Mouse (Mus musculus) ES-E14 (cell line): Measurements from ENCODE around the gene Odc1. TPM values are rescaled to one million over a fixed set of nuclear protein-coding genes. Genes with fewer than 3 reads are reported as not detected.
A peak's percentile ranks its signal among the peaks of the same experiment; 100 is the strongest.

Experiments used
- DNase-seq: peaks from one replicate; pipeline ENCODE4 v3.0.0-alpha.2; 2013; ENCODE audit warnings: low read depth, low spot score
- H3K27ac ChIP-seq: 2 replicates; pipeline ENCODE4 v1.5.1; 2012; ENCODE audit warnings: low read depth, mild to moderate bottlenecking, low read length, moderate library complexity, mixed read lengths; ENCODE audit not compliant: poor library complexity, insufficient read depth, severe bottlenecking
- H3K36me3 ChIP-seq: 2 replicates; pipeline ENCODE4 v1.6.1; 2012; ENCODE audit warnings: mild to moderate bottlenecking, low read length, moderate library complexity, mixed read lengths; ENCODE audit not compliant: control insufficient read depth, poor library complexity, insufficient read depth, severe bottlenecking
- H3K4me1 ChIP-seq, 2 experiments: fragments of 150-350 bp in 1 of 2; sonication (generic) in 1 of 2; 2 replicates each; pipeline ENCODE4 v1.6.1; 2012; ENCODE audit warnings: low read length in 2 of 2, mild to moderate bottlenecking in 1 of 2, mixed read lengths in 1 of 2; ENCODE audit not compliant: control insufficient read depth in 2 of 2, insufficient read depth in 2 of 2, poor library complexity in 1 of 2
- H3K4me3 ChIP-seq, 2 experiments: fragments of 150-350 bp in 1 of 2; sonication (generic) in 1 of 2; 2 replicates each; pipeline ENCODE4 v1.5.1; 2012; ENCODE audit warnings: low read length in 2 of 2, low read depth in 1 of 2, mild to moderate bottlenecking in 1 of 2, mixed read lengths in 1 of 2; ENCODE audit not compliant: insufficient read depth in 1 of 2, poor library complexity in 1 of 2, severe bottlenecking in 1 of 2
- H3K9ac ChIP-seq: 2 replicates; pipeline ENCODE4 v1.6.1; 2012; ENCODE audit warnings: low read depth, mild to moderate bottlenecking, low read length, mixed read lengths; ENCODE audit not compliant: poor library complexity, insufficient read depth, severe bottlenecking
- H3K9me3 ChIP-seq: fragments of 150-350 bp; sonication (generic); 2 replicates; pipeline ENCODE4 v1.6.1; 2012; ENCODE audit warnings: low read depth, mild to moderate bottlenecking, low read length; ENCODE audit not compliant: control insufficient read depth, insufficient read depth
- CHD2 ChIP-seq: IDR thresholded peaks from 2 replicates; pipeline ENCODE4 v1.6.1; 2014; ENCODE audit warnings: mild to moderate bottlenecking, low read depth, low read length, inconsistent platforms
- HCFC1 ChIP-seq: IDR thresholded peaks from 2 replicates; pipeline ENCODE4 v1.6.1; 2012; ENCODE audit warnings: low read length, inconsistent platforms, borderline replicate concordance; ENCODE audit not compliant: insufficient read depth
- MAFK ChIP-seq: IDR thresholded peaks from 2 replicates; pipeline ENCODE4 v1.6.1; 2014; ENCODE audit warnings: mild to moderate bottlenecking, low read depth, low read length, inconsistent platforms; ENCODE audit not compliant: insufficient read depth
- ZC3H11A ChIP-seq: IDR thresholded peaks from 2 replicates; pipeline ENCODE4 v1.6.1; 2012; ENCODE audit warnings: low read depth, mild to moderate bottlenecking, inconsistent platforms, low read length, borderline replicate concordance
- ZNF384 ChIP-seq: IDR thresholded peaks from 2 replicates; pipeline ENCODE4 v1.6.1; 2012; ENCODE audit warnings: low read depth, low read length, inconsistent platforms
- in situ Hi-C, 2 experiments: fragments of 600-800 bp; cut with MboI; formaldehyde crosslinking; loops; one replicate each; pipeline ENCODE4 v1.15.1; 2025; ENCODE audit warnings: low sequenced_read_pairs in 2 of 2, inconsistent platforms in 1 of 2; ENCODE audit not compliant: unreplicated experiment in 2 of 2
- total RNA-seq: library from RNA; depleted of rRNA; stranded (reverse); fragments of 300-350 nt; gene quantifications from 2 replicates; pipeline ENCODE4 v1.2.3, GENCODE M21; 2012

Gene Odc1
- total RNA-seq, 1 experiment, result 869 TPM

DNA sequence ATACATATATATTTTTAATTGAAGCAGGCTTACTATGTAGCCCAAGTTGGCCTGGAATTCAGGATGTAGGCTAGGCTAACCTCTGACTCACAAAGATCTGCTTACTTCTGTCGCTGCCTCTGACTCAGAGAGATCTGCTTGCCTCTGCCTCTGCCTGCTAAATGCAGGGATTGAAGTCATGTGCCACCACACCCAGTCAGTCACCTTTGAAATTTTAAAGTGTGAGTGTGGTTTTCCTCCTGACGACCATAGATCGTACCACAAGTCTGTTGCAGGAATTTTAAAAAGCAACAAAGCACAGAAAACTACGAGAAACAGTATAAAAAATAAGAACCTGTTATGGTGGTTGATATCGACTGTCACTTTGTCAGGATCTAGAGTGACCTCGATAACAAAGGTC, 33.6 kb upstream of the Odc1 start:
- no peak for TF ChIP-seq MAFK
- Histone ChIP-seq H3K27ac (no peak overlapping the region), H3K9ac (no peak overlapping the region), H3K9me3 (no peaks in the 10 kb centered on the region), H3K36me3 (no peaks in the 10 kb centered on the region), H3K4me1 (peaks cover 4 to 7% of the 10 kb centered on the region in 2 experiments; a peak in 1 of 4 replicates), H3K4me3 (no peak overlapping the region)
- in situ Hi-C loops, result no loop called here
- no peak for DNase-seq

DNA sequence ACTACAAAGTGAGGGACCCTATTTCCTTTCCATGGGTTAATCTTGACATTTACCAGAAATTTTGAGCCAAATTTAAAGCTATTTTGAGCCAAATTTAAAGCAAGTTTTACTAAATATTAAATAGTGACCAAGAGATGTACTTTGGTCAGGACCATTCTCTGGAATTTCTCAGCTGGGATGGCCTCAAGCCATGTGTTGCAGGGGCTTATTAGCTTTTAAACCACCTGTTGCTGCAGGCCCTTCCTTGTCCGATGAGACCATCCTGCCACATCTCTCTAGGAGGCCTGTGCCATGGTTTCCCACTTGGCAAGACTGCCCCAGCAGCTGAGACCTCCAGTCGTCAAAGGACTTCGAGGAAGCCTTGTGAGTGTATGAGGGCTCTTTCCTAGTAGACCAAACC, 15.4 kb upstream of the Odc1 start:
- no peak for DNase-seq
- Histone ChIP-seq H3K36me3 (no peaks in the 10 kb centered on the region), H3K9me3 (no peaks in the 10 kb centered on the region), H3K9ac (no peak overlapping the region), H3K4me1 (no peaks in the 10 kb centered on the region), H3K4me3 (no peak overlapping the region), H3K27ac (no peak overlapping the region)
- TF ChIP-seq HCFC1 (no peak), CHD2 (no peak), MAFK (no peak), ZC3H11A (no peak), ZNF384 (no peak)
- in situ Hi-C loops, result no loop called here

DNA sequence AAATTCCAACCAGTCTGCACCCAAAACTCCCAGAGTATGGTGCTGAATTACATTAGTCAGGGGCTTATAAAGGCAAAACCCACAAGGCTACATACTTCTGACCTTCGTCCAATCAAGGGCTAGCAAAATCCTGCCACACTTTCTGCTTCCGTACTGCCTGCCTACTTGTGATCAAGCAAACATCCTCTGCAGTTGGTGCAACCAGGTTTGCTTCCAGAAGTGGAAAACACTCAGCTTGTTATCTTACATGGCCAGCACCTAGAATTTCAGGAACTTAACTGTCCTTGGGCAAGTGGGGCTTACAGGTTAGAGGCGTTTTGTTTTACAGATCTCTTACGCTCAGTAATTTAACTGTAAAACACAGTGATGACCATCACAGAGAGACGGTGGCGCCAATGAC, 14.9 kb upstream of the Odc1 start:
- Histone ChIP-seq H3K9me3 (no peaks in the 10 kb centered on the region), H3K4me1 (no peaks in the 10 kb centered on the region), H3K27ac (no peak overlapping the region), H3K36me3 (no peaks in the 10 kb centered on the region), H3K9ac (no peak overlapping the region), H3K4me3 (no peak overlapping the region)
- in situ Hi-C loops, result loop anchor here in 1 of 2 experiments (10.0 kb wide), 1 partner anchor 45 kb away; no protein-coding TSS in a partner anchor
- no peak for DNase-seq
- TF ChIP-seq ZNF384, result no peak
- no peak for TF ChIP-seq HCFC1
- no peak for TF ChIP-seq ZC3H11A
- TF ChIP-seq MAFK, result no peak
- TF ChIP-seq CHD2, result no peak

DNA sequence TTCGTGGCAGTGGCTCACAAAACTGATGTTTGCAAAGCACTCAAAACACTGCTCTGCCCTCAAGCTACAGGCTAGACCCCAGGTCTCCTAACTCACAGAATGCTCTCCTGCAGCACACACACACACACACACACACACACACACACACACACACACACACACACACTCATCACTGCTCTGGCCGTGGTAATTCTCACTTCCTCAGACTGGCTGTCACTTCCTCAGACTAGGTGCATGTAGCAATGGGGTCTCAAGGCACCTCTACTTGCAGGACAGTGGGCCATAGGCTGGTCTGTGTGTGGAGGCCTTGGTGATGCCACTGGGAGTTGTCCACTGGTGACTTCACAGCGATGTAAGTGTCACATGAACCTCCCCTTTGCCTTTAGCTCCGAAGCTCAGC, 13.8 kb upstream of the Odc1 start:
- in situ Hi-C loops, result loop anchor here in 1 of 2 experiments (10.0 kb wide), 1 partner anchor 46 kb away; no protein-coding TSS in a partner anchor
- Histone ChIP-seq H3K4me3 (no peak overlapping the region), H3K27ac (no peak overlapping the region), H3K9me3 (no peaks in the 10 kb centered on the region), H3K4me1 (no peaks in the 10 kb centered on the region), H3K9ac (no peak overlapping the region), H3K36me3 (no peaks in the 10 kb centered on the region)
- no peak for DNase-seq
- no peak for TF ChIP-seq HCFC1
- no peak for TF ChIP-seq ZC3H11A
- TF ChIP-seq CHD2, result no peak
- no peak for TF ChIP-seq MAFK
- no peak for TF ChIP-seq ZNF384

DNA sequence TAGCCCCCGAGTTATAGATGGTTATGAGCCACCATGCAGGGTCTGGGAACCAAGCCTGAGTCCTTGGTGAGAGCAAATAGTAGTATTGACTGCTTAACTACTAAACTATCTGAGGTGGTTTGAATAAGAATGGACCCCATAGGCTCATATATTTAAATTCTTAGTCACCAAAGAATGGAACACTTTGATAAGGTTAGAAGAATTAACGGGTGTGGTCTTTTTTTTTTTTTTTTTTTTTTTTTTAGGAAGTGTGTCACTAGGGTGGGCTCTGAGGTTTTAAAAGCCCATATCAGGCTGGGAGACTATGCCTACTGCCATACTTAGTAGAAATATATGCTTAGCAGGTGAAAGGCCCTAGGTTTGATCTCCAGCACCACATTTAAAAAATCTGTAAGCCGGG, 8.4 kb upstream of the Odc1 start:
- Histone ChIP-seq H3K4me1 (no peaks in the 10 kb centered on the region), H3K36me3 (no peaks in the 10 kb centered on the region), H3K9ac (no peak overlapping the region), H3K9me3 (no peaks in the 10 kb centered on the region), H3K4me3 (no peak overlapping the region), H3K27ac (no peak overlapping the region)
- no peak for DNase-seq
- no peak for TF ChIP-seq ZC3H11A
- 0 out of 2 replicates have a peak, but pooled peaks have one; percentile 55 for TF ChIP-seq ZNF384
- in situ Hi-C loops, result loop anchor here in 1 of 2 experiments (10.0 kb wide), 1 partner anchor 51 kb away; no protein-coding TSS in a partner anchor
